Mouse (Mus musculus) urinary bladder, adult 2 months (tissue): ENCODE measurements around the gene Gm17727. TPM values are rescaled to one million over a fixed set of nuclear protein-coding genes. Genes with fewer than 3 reads are reported as not detected.
"Not testable (repeated sequence)": the region's sequence is repeated elsewhere in the genome, so short reads cannot be mapped to it uniquely, and the experiment has no call there.

Experiments used
- DNase-seq: peaks from one replicate; pipeline ENCODE4 v3.0.0; 2022; ENCODE audit warnings: low spot score
- polyA plus RNA-seq: library from polyadenylated mRNA; depleted of rRNA; stranded (reverse); fragments of >200 nt; gene quantifications from 2 replicates; pipeline ENCODE4 v1.2.3, GENCODE M21; 2012; rRNA removed

Gm17727 gene
- polyA plus RNA-seq, result not detected in 2 replicates

- no peak for DNase-seq
Measured at GRCm38 (mm10) chr9:35778009-35778408, at the start of gene Gm17727. Gene Gm17727, minus strand, starts transcription at chr9:35778109.

- not testable (repeated sequence) for DNase-seq
Measured at GRCm38 (mm10) chr9:35817881-35818280, 40.0 kb upstream of the Gm17727 start.

GRCm38 (mm10) chr9:35798146-35798545 lies 20.2 kb upstream of the Gm17727 start:
- DNase-seq, result no peak

DNA sequence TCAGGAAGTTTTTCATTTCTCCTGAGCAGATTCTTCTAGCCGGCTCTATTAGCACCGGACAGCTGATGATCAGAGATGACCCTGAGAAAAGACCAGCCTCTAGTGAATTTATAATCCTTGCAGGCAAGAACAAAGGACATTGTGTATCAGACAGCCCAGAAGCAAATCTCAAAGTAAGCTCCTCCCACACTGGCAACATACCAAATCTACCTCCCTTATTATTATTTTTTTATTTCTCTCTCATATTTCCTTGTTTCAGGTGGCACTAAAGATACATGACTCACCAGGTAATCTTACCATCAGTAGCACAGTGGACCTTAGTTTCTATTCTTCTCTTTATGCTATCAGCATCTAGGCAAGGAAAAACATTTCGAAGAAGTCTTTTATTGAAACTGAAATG lies 12.1 kb upstream of the Gm17727 start, which contains the start of the genes Gm27235 and D730048I06Rik:
Gm27235 (minus strand) TSS at position 101 of the 400 bp plus-strand sequence.
D730048I06Rik (minus strand) TSS at position 112 of the 400 bp plus-strand sequence.
- no peak for DNase-seq

GRCm38 (mm10) chr9:35756843-35757242 lies 21.1 kb downstream of the Gm17727 start:
- no peak for DNase-seq

DNA sequence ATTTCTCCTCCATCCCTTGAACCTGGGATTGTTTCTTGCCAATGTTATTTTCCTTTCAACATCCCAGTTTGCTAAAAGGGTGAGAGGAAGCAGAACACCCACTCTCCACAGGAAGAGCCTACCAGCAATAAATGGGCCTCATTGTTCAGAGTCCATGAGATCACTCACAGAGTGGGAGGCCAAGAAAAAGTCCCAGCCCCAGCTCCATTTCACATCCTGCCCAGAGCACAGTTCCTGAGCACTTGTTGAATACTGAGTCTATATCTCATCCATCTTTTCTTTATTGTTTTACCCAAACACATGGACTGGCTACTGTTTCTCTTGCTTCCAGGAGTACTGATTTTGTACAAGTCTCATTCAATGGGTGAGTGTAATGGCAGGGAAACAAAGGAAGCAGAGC lies 37.2 kb downstream of the Gm17727 start, which contains the start of gene Gm17677:
Gm17677 (plus strand) TSS at position 301 of the 400 bp plus-strand sequence.
- no peak for DNase-seq

Other genes starting within 250 kb of the Gm17727 start
- gene Ddx25, start 219.6 kb downstream of the Gm17727 start, polyA plus RNA-seq, result 0.03 TPM in 1 of 2 replicates, not detected in the other
- gene Pus3, start 219.5 kb downstream of the Gm17727 start, polyA plus RNA-seq, result 10.8 and 13.5 TPM in 2 replicates
- gene Pate2, start 207.8 kb downstream of the Gm17727 start, polyA plus RNA-seq, result 0.18 and 0.25 TPM in 2 replicates
- gene Hyls1, start 207.7 kb downstream of the Gm17727 start, polyA plus RNA-seq, result 2.8 and 2.9 TPM in 2 replicates
- gene Pate4, start 166.2 kb downstream of the Gm17727 start, polyA plus RNA-seq, result not detected in 2 replicates
- gene Pate3, start 129.9 kb downstream of the Gm17727 start, polyA plus RNA-seq, result not detected in 2 replicates
- not detected in 2 replicates for gene Pate1, start 90.7 kb downstream of the Gm17727 start, polyA plus RNA-seq
- gene Gm17677, start 37.1 kb downstream of the Gm17727 start, polyA plus RNA-seq, result not detected in 2 replicates
- not detected in 2 replicates for gene Gm27235, start 12.0 kb upstream of the Gm17727 start, polyA plus RNA-seq
- not detected in 2 replicates for gene D730048I06Rik, start 12.0 kb upstream of the Gm17727 start, polyA plus RNA-seq
- gene 9230110F15Rik, start 66.0 kb upstream of the Gm17727 start, polyA plus RNA-seq, result not detected in 2 replicates
- not detected in 2 replicates for gene 9230113P08Rik, start 130.3 kb upstream of the Gm17727 start, polyA plus RNA-seq